Mouse (Mus musculus): Measurements from ENCODE around the gene Eps8.

Gene Eps8

GRCm38 (mm10) chr6:137612071-137612547, 42.6 kb downstream of the Eps8 start:
- DNase-seq (ENCODE audit: low spot score): no peak

GRCm38 (mm10) chr6:137608160-137608930, 46.3 kb downstream of the Eps8 start:
- DNase-seq (ENCODE audit: low spot score): no peak

GRCm38 (mm10) chr6:137606541-137606940, 48.1 kb downstream of the Eps8 start:
- no peak for DNase-seq (ENCODE audit: low spot score)

GRCm38 (mm10) chr6:137604417-137605248, 50.0 kb downstream of the Eps8 start:
- no peak for DNase-seq (ENCODE audit: low spot score)

GRCm38 (mm10) chr6:137598306-137598705, 56.4 kb downstream of the Eps8 start:
- DNase-seq (ENCODE audit: low spot score): no peak

- DNase-seq (ENCODE audit: low spot score): no peak
Measured at GRCm38 (mm10) chr6:137597442-137598058, 57.1 kb downstream of the Eps8 start.

GRCm38 (mm10) chr6:137592582-137592981, 62.1 kb downstream of the Eps8 start:
- DNase-seq (ENCODE audit: low spot score): no peak

- no peak for DNase-seq (ENCODE audit: low spot score)
Measured at GRCm38 (mm10) chr6:137589245-137589618, 65.4 kb downstream of the Eps8 start.

GRCm38 (mm10) chr6:137588481-137589244, 66.0 kb downstream of the Eps8 start:
- DNase-seq (ENCODE audit: low spot score): no peak

GRCm38 (mm10) chr6:137587866-137588265, 66.8 kb downstream of the Eps8 start:
- DNase-seq (ENCODE audit: low spot score): no peak

GRCm38 (mm10) chr6:137585229-137585628, 69.4 kb downstream of the Eps8 start:
- no peak for DNase-seq (ENCODE audit: low spot score)

- DNase-seq (ENCODE audit: low spot score): no peak
Measured at GRCm38 (mm10) chr6:137583056-137583455, 71.6 kb downstream of the Eps8 start.

- no peak for DNase-seq (ENCODE audit: low spot score)
Measured at GRCm38 (mm10) chr6:137582207-137582889, 72.3 kb downstream of the Eps8 start.

GRCm38 (mm10) chr6:137581331-137582010, 73.2 kb downstream of the Eps8 start:
- DNase-seq (ENCODE audit: low spot score): no peak

GRCm38 (mm10) chr6:137580503-137580902, 74.2 kb downstream of the Eps8 start:
- no peak for DNase-seq (ENCODE audit: low spot score)

GRCm38 (mm10) chr6:137576670-137577371, 77.9 kb downstream of the Eps8 start:
- DNase-seq (ENCODE audit: low spot score): no peak

GRCm38 (mm10) chr6:137576091-137576490, 78.6 kb downstream of the Eps8 start:
- no peak for DNase-seq (ENCODE audit: low spot score)

- no peak for DNase-seq (ENCODE audit: low spot score)
Measured at GRCm38 (mm10) chr6:137573897-137574296, 80.8 kb downstream of the Eps8 start.

GRCm38 (mm10) chr6:137570718-137571131, 84.0 kb downstream of the Eps8 start:
- DNase-seq (ENCODE audit: low spot score): no peak

GRCm38 (mm10) chr6:137570019-137570418, 84.7 kb downstream of the Eps8 start:
- DNase-seq (ENCODE audit: low spot score): no peak

Measured in ovary, postnatal 36 days (tissue).